Mouse (Mus musculus) CD4-positive helper T cell, adult 2 months (primary cell): ENCODE results near the gene Efcab12.

Source experiments
- DNase-seq: peaks from one replicate; pipeline ENCODE4 v3.0.0-alpha.2; 2012; ENCODE audit warnings: low read depth, missing footprints, low spot score

Gene Efcab12

GRCm38 (mm10) chr6:115845006-115845405 is 6.8 kb upstream of the Efcab12 start:
- no peak for DNase-seq

GRCm38 (mm10) chr6:115838745-115839144 is 533 bp upstream of the Efcab12 start:
- DNase-seq: no peak

- DNase-seq: no peak
These were observed 4.4 kb downstream of the Efcab12 start for GRCm38 (mm10) chr6:115833861-115834260.

- DNase-seq: no peak
These were observed 5.9 kb downstream of the Efcab12 start for GRCm38 (mm10) chr6:115832152-115832850.

- DNase-seq: no peak
These were observed 7.2 kb downstream of the Efcab12 start for GRCm38 (mm10) chr6:115830779-115831601.

- DNase-seq: peak; percentile 87
These were observed 14.3 kb downstream of the Efcab12 start for GRCm38 (mm10) chr6:115823850-115824464.

- DNase-seq: no peak
These were observed 16.8 kb downstream of the Efcab12 start for GRCm38 (mm10) chr6:115821216-115821993.

GRCm38 (mm10) chr6:115818129-115818528 is 20.1 kb downstream of the Efcab12 start:
- no peak for DNase-seq

GRCm38 (mm10) chr6:115815041-115815440 is 23.2 kb downstream of the Efcab12 start:
- no peak for DNase-seq

GRCm38 (mm10) chr6:115814104-115814503 is 24.1 kb downstream of the Efcab12 start:
- peak; percentile 55 for DNase-seq

- DNase-seq: no peak
These were observed 26.6 kb downstream of the Efcab12 start for GRCm38 (mm10) chr6:115811606-115812005.

GRCm38 (mm10) chr6:115808488-115809231 is 29.6 kb downstream of the Efcab12 start, which contains the start of gene Rpl32:
Gene Rpl32 (minus strand): TSS chr6:115808747.
- DNase-seq: peak; percentile 95

- DNase-seq: no peak
These were observed 30.1 kb downstream of the Efcab12 start for GRCm38 (mm10) chr6:115808196-115808487.

- DNase-seq: no peak
These were observed 30.6 kb downstream of the Efcab12 start for GRCm38 (mm10) chr6:115807464-115808195.

- DNase-seq: no peak
These were observed 33.6 kb downstream of the Efcab12 start for GRCm38 (mm10) chr6:115804432-115805192.

GRCm38 (mm10) chr6:115803541-115804382 is 34.5 kb downstream of the Efcab12 start:
- peak; percentile 69 for DNase-seq

- no peak for DNase-seq
These were observed 36.4 kb downstream of the Efcab12 start for GRCm38 (mm10) chr6:115801811-115802210.

- DNase-seq: peak; percentile 55
These were observed 45.5 kb downstream of the Efcab12 start for GRCm38 (mm10) chr6:115792691-115793215.
